Mouse (Mus musculus) spleen, adult 2 months (tissue): ENCODE data around the gene Gm49395. TPM values are rescaled to one million over a fixed set of nuclear protein-coding genes. Genes with fewer than 3 reads are reported as not detected.

Source experiments
- DNase-seq, 2 experiments: peaks; one replicate each; pipeline versions ENCODE4 v3.0.0 to v3.0.0-alpha.2; 2012 to 2021; ENCODE audit warnings: low spot score in 2 of 2, low read depth in 1 of 2
- H3K27ac ChIP-seq: fragments of 200-500 bp; 2 replicates; pipeline ENCODE4 v1.5.1; 2012; ENCODE audit warnings: low read length, inconsistent platforms; ENCODE audit not compliant: insufficient read depth
- H3K27me3 ChIP-seq: fragments of 200-500 bp; 2 replicates; pipeline ENCODE4 v1.6.1; 2012; ENCODE audit warnings: mild to moderate bottlenecking, moderate library complexity, low read length, inconsistent platforms; ENCODE audit not compliant: control insufficient read depth, insufficient read depth
- H3K36me3 ChIP-seq: fragments of 200-500 bp; 2 replicates; pipeline ENCODE4 v1.6.1; 2012; ENCODE audit warnings: mild to moderate bottlenecking, low read length, inconsistent platforms; ENCODE audit not compliant: control insufficient read depth, insufficient read depth
- H3K4me1 ChIP-seq: fragments of 200-500 bp; 2 replicates; pipeline ENCODE4 v1.6.1; 2011; ENCODE audit warnings: inconsistent platforms; ENCODE audit not compliant: control insufficient read depth, insufficient read depth, insufficient read length
- H3K4me3 ChIP-seq: fragments of 200-500 bp; 2 replicates; pipeline ENCODE4 v1.5.1; 2011; ENCODE audit warnings: mild to moderate bottlenecking, inconsistent platforms; ENCODE audit not compliant: insufficient read depth, insufficient read length; ENCODE audit errors: extremely low read depth
- CTCF ChIP-seq: fragments of 200-500 bp; IDR thresholded peaks from 2 replicates; pipeline ENCODE4 v1.5.1; 2011; ENCODE audit warnings: mild to moderate bottlenecking, inconsistent platforms; ENCODE audit not compliant: insufficient read depth, insufficient read length, insufficient replicate concordance; ENCODE audit errors: extremely low read depth
- POLR2A ChIP-seq: fragments of 200-500 bp; IDR thresholded peaks from 2 replicates; pipeline ENCODE4 v1.6.1; 2011; ENCODE audit warnings: low read depth, low read length, inconsistent platforms
- WGBS: fragments of 180-500 bp; shearing (Covaris S2); methylation state at CpG from one replicate; pipeline ENCODE4 v1.1.7; 2018; 5-methylcytosine and 5-hydroxymethylcytosine counted together
- polyA plus RNA-seq: library from polyadenylated mRNA; depleted of rRNA; stranded (reverse); fragments of >200 nt; gene quantifications from 2 replicates; pipeline ENCODE4 v1.2.3, GENCODE M21; 2012

Gm49395 gene
- polyA plus RNA-seq, 1 experiment: 3.4 TPM

DNA sequence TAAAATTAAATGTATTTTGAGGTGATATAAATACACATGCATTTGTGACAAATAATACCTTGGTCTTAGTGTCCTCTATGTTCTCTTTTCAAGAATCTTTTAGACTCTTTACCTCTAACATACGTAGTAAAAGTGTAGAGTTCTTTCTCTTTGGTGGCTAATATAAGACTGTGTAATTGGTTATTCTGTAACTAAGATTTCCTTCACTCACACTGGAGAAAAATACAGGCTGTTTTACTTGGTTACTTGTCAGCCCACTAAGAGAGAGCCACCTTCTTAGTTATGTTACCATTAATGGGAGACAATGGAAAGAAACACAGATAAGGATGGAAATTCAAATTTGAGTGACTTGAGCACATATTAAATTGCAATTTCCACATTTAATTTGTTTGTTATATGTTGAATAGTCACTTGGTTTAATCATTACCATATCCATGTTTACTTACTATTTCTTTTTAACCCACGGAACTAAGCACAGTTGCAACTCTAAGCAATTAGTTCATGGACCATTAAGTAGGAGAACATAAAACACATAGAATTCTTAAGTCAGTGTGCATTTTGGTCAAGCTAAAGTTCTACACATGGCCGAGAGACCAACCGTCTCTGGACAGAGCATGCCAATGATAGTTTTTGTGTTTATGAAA, 34.3 kb downstream of the Gm49395 start:
- TF ChIP-seq CTCF: no peak
- TF ChIP-seq POLR2A: no peak
- H3K36me3 ChIP-seq: no peaks in the 10 kb centered on the region
- H3K4me3 ChIP-seq: no peak overlapping the region
- DNase-seq: no peak
- H3K27ac ChIP-seq: no peak overlapping the region
- WGBS: 91% methylated on average over 4 of the region's 4 CpGs
- no peaks in the 10 kb centered on the region for H3K4me1 ChIP-seq
- H3K27me3 ChIP-seq: no peaks in the 10 kb centered on the region

DNA sequence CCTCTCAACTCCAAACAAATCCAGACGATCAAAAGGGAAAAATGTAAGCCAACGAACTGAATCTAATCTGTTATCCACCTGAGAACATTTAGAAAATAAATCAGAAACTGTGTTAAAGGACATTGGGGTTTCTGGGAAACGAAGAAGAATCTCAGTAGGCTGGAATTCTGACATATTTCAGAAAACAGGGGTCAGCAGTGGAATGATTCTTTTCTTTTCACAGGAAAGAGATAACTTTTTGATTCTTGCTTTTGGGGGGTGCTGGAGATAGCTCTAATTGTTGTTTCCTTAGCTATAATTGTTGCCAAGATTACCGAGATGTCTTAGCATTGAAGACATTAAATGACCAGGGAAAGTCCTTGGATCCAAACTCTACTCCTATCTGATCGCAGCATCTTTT, 44.2 kb downstream of the Gm49395 start:
- H3K36me3 ChIP-seq: no peaks in the 10 kb centered on the region
- WGBS: 83% methylated on average over 5 of the region's 5 CpGs
- no peaks in the 10 kb centered on the region for H3K27me3 ChIP-seq
- no peaks in the 10 kb centered on the region for H3K4me1 ChIP-seq
- no peak overlapping the region for H3K27ac ChIP-seq
- TF ChIP-seq POLR2A: no peak
- H3K4me3 ChIP-seq: no peak overlapping the region
- no peak for DNase-seq

DNA sequence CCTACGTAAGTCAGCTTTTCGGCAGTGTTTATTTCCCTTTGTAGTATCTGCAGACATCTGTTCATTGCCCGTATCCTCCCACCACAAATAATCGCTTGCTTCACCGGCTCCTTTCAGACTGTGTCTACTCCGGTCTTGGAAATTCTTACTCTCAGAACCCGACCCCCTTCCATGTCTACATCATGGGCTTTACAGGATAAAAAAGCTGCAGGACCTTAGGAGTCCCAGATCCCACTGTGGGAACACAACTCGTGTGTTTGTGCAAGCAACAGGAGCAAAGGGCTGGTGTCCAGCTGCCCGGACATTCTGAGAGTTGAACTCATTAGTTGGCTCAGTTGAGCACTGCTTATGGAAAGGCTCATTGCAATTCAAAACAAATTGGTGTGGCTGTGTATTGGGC, 46.9 kb downstream of the Gm49395 start:
- TF ChIP-seq POLR2A (no peak), CTCF (no peak)
- Histone ChIP-seq H3K27ac (no peak overlapping the region), H3K4me3 (no peak overlapping the region), H3K27me3 (no peaks in the 10 kb centered on the region), H3K36me3 (no peaks in the 10 kb centered on the region), H3K4me1 (no peaks in the 10 kb centered on the region)
- 62% methylated on average over 9 of the region's 9 CpGs for WGBS
- no peak for DNase-seq

DNA sequence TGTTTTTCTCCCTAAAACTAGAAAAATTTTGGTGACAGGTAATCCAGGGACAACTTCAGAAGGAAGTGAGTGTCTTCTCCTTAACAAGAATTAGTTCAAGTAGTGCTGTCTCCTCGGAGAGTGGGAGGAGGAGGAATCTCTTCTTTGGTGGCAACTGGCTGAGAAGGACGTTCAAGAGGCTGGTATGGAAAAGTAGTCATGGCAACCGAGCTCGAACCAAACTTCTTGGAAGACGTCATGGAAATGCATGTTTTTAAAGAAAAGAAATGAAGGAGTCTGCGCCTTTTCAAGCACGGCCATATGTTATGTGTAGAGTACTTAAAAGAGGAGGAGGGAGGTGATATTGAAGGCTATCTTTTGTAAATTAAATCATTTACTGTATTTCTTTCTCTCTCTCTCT, 49.2 kb downstream of the Gm49395 start:
- DNase-seq: no peak
- 89% methylated on average over 7 of the region's 7 CpGs for WGBS
- TF ChIP-seq CTCF (no peak), POLR2A (no peak)
- H3K4me1 ChIP-seq: no peaks in the 10 kb centered on the region
- H3K27ac ChIP-seq: no peak overlapping the region
- H3K27me3 ChIP-seq: no peaks in the 10 kb centered on the region
- no peaks in the 10 kb centered on the region for H3K36me3 ChIP-seq
- no peak overlapping the region for H3K4me3 ChIP-seq

DNA sequence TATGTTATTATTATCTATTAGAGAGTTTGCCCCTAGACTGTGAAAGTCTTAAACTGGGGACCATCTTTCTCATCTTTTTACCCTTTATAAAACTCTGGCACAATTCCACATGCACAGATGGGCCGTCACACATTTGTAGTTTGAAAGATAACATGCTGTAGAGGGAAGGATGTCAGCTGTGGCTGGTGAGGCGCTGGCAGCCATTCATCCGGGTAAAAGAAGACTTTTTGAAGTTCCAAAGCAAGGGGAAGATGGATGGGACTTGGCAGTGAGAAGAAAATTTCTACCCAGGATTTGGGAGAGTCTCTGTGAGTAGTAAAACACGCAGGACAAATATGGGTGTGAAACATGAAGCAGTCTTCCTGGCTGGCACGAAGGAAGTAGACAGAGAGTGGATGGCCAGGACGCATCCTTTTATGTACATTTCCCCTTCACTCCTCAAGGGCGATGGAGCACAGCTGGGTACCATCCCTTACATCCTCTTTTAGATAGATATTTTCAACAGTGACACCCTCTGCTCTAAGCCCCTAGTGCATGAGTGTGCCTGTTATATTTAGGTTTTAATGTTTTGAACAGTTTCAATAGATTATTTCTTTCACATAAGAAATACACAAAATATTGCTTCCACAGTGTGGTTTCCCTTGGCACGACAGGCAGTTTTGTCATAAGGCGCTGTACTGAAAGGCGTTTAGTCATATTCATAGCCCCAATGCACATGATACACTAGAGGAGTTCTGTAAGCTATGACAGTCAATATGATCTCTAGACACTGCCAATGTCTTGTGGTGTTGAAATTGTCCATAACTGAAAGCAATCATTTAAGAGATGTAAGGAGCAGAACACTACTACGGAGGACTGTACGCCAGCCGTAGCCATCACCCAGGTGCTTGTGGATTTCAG, 50.8 kb downstream of the Gm49395 start:
- Histone ChIP-seq H3K27me3 (no peaks in the 10 kb centered on the region), H3K27ac (no peak overlapping the region), H3K4me1 (no peaks in the 10 kb centered on the region), H3K36me3 (no peaks in the 10 kb centered on the region), H3K4me3 (no peak overlapping the region)
- TF ChIP-seq CTCF: no peak
- 78% methylated on average over 13 of the region's 13 CpGs for WGBS
- DNase-seq: no peak

DNA sequence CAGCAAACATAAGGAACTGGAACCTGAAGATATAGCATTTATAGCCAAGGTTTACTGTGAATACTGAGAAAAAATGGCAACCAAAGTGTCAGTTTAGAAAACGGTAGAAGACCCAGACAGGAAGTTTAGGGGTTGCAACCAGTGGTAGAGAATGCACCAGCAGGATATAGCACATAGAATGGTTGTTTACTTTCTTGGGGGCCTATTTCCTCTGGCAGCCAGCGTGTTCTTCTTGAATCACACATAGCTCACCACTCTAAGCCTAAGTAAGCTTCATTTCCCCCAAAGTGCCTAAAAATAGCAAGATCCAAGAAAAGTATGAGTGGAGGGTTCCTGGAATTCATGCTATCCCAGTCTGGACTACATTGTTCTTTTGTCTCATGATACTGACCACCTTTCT, 59.1 kb downstream of the Gm49395 start:
- DNase-seq: no peak
- Histone ChIP-seq H3K4me1 (no peaks in the 10 kb centered on the region), H3K27me3 (no peaks in the 10 kb centered on the region), H3K4me3 (no peak overlapping the region), H3K27ac (no peak overlapping the region), H3K36me3 (no peaks in the 10 kb centered on the region)
- TF ChIP-seq POLR2A (no peak), CTCF (no peak)
- 26% methylated on average over 2 of the region's 2 CpGs for WGBS

DNA sequence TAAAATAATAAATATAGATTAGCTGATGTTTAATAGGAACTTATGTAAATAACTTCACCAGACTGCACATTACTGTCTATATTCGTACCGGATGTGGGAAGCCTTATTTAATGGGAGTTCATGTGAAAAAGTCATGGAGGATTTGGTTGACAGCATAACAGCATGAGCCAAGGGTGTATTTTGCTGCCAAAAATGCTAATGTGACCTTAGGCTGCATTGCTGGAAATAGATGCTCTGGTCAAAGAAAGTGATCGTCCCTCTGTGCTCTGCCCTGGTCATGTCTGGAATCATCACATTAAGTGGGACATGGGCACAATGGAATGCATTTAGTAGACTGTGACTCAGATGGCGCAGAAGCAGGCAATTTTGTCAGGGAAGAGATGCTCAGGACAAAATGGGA, 64.4 kb downstream of the Gm49395 start:
- Histone ChIP-seq H3K36me3 (no peaks in the 10 kb centered on the region), H3K27me3 (no peaks in the 10 kb centered on the region), H3K27ac (no peak overlapping the region), H3K4me1 (no peaks in the 10 kb centered on the region), H3K4me3 (no peak overlapping the region)
- TF ChIP-seq POLR2A: no peak
- TF ChIP-seq CTCF: no peak
- DNase-seq: no peak
- 87% methylated on average over 4 of the region's 4 CpGs for WGBS
